ENCODE assay signal across 28 mouse cellular contexts in the genomic region with DNA sequence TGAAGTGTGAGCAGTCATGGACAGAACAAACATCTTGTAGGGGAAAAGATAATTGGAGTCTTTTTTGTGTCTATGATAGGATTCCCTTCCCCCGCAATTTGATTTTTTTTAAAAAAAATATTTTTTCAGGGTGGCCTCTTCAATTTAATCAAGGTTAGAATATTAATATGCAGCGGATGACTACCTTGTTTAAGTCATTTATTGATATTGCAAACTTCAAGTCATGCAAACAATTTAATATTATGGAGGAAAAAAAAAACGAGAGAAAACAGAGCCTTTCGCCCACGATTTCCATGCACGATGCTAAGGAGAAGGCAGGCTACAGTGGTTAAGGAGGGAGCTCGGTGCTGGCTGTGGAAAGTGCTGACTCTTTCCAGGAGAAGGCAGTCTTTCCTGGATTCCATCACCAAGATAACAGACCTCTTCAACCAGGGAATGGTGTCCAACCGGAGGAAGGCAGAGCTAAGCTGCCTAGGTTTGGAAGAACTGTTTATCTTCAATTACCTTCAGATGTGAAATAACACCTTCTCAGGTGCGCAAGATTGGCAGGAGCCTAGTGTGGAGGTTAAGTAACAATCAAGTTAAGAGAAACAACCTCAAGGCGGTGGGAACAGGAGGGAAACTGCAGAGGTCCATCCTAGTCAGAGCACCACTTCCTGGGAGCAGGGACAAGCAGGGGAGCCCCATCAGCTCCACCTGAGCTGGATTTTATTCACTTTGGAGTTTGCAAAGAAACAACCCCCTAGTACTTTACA. TPM values are rescaled to one million over a fixed set of nuclear protein-coding genes. Genes with fewer than 3 reads are reported as not detected.
DNase-seq lines count a peak whose midpoint lies in the region; ATAC-seq lines count a peak whose summit lies in the region.
"Had no signal": no experiment of that assay in that cellular context is flagged by ENCODE, and none has a peak within 500 bp of the region (broad histone marks: within the 10 kb centered on the region; RNA-seq: fewer than 3 reads in every experiment).

No protein-coding gene starts in this region.

- 1% methylated on average over 10 of the region's 10 CpGs for WGBS in midbrain, embryonic 10.5 days
- WGBS in midbrain, embryonic 16.5 days, result 2% methylated on average over 10 of the region's 10 CpGs
- WGBS in forebrain, embryonic 14.5 days, result 3% methylated on average over 10 of the region's 10 CpGs

- no peaks in the 10 kb centered on the region for H3K9me3 ChIP-seq in midbrain, embryonic 10.5 days (replicated peaks)
- H3K9me3 ChIP-seq in midbrain, embryonic 16.5 days (replicated peaks; ENCODE audit: control insufficient read depth, low read length, poor library complexity, severe bottlenecking), result no peaks in the 10 kb centered on the region
- H3K9me3 ChIP-seq in forebrain, embryonic 14.5 days (replicated peaks; ENCODE audit: control insufficient read depth, low read length), result no peaks in the 10 kb centered on the region
- H3K9me3 ChIP-seq: hindbrain, embryonic 13.5 days; limb, embryonic 15.5 days; lung, embryonic 15.5 days; neural tube, embryonic 13.5 days had no signal

- no peak overlapping the region for H3K4me2 ChIP-seq in midbrain, embryonic 16.5 days (ENCODE audit: low read length)
- peak overlapping the region; percentile 64 for H3K4me2 ChIP-seq in forebrain, embryonic 14.5 days (ENCODE audit: low read length)
- H3K4me2 ChIP-seq: hindbrain, embryonic 13.5 days; limb, embryonic 15.5 days; lung, embryonic 15.5 days; neural tube, embryonic 13.5 days had no signal

- DNase-seq in heart, adult 11 months, result peak; percentile 56
- no peak for DNase-seq in heart, adult 9 months (ENCODE audit: low spot score in 2 of 2)
- DNase-seq in midbrain, embryonic 10.5 days (ENCODE audit: low spot score), result peak; percentile 24
- peak; percentile 38 for DNase-seq in embryo, embryonic 10.5 days (ENCODE audit: low spot score)
- peak; percentile 48 for DNase-seq in forebrain, embryonic 14.5 days (ENCODE audit: low spot score)
- DNase-seq in cerebellum, adult 11-12 months, result no peak
- DNase-seq: adrenal gland, postnatal 36 days; cerebellum, adult 11 months; kidney, adult 9 months; kidney, postnatal 14 days; lung, postnatal 36 days; thymus, adult 18-20 months; thymus, postnatal 4 days had no signal

- no peak overlapping the region for H3K4me3 ChIP-seq in midbrain, embryonic 10.5 days
- no peak overlapping the region for H3K4me3 ChIP-seq in midbrain, embryonic 16.5 days (ENCODE audit: low read depth, low read length)
- peak overlapping the region; percentile 9; the same call in 1 of the 2 replicates for H3K4me3 ChIP-seq in forebrain, embryonic 14.5 days (ENCODE audit: low read depth, low read length)
- H3K4me3 ChIP-seq: hindbrain, embryonic 13.5 days; limb, embryonic 15.5 days; lung, embryonic 15.5 days; megakaryocyte, embryonic 14.5 days; neural tube, embryonic 13.5 days had no signal

- no peaks in the 10 kb centered on the region for H3K36me3 ChIP-seq in midbrain, embryonic 10.5 days
- H3K36me3 ChIP-seq in midbrain, embryonic 16.5 days (ENCODE audit: control insufficient read depth, insufficient read depth, low read length), result no peaks in the 10 kb centered on the region
- H3K36me3 ChIP-seq in forebrain, embryonic 14.5 days (ENCODE audit: control insufficient read depth, insufficient read depth, low read length), result peaks cover 8% of the 10 kb centered on the region; the same call in 1 of the 2 replicates
- H3K36me3 ChIP-seq: hindbrain, embryonic 13.5 days; limb, embryonic 15.5 days; lung, embryonic 15.5 days; neural tube, embryonic 13.5 days had no signal

- H3K4me1 ChIP-seq in midbrain, embryonic 10.5 days, result peaks cover 24% of the 10 kb centered on the region
- peaks cover 5% of the 10 kb centered on the region; the same call in 1 of the 2 replicates for H3K4me1 ChIP-seq in midbrain, embryonic 16.5 days (ENCODE audit: control insufficient read depth, insufficient read depth, low read length)
- peaks cover 27% of the 10 kb centered on the region; the same call in 1 of the 2 replicates for H3K4me1 ChIP-seq in forebrain, embryonic 14.5 days (ENCODE audit: control insufficient read depth, insufficient read depth, low read length)

- H3K27ac ChIP-seq in midbrain, embryonic 10.5 days (replicated peaks), result no peak overlapping the region
- no peak overlapping the region for H3K27ac ChIP-seq in midbrain, embryonic 16.5 days (ENCODE audit: low read length)
- H3K27ac ChIP-seq in forebrain, embryonic 14.5 days (ENCODE audit: low read depth, low read length), result peak overlapping the region; percentile 92
- H3K27ac ChIP-seq: hindbrain, embryonic 13.5 days; limb, embryonic 15.5 days; liver, embryonic 14.5 days; lung, embryonic 15.5 days; neural tube, embryonic 13.5 days had no signal

- peaks cover 100% of the 10 kb centered on the region for H3K27me3 ChIP-seq in midbrain, embryonic 10.5 days (ENCODE audit: low read depth, poor library complexity, severe bottlenecking)
- H3K27me3 ChIP-seq in midbrain, embryonic 16.5 days (ENCODE audit: control insufficient read depth, insufficient read depth, low read depth, low read length), result peaks cover 69% of the 10 kb centered on the region
- H3K27me3 ChIP-seq in forebrain, embryonic 14.5 days (replicated peaks; ENCODE audit: control insufficient read depth, insufficient read depth, low read length), result peaks cover 11% of the 10 kb centered on the region; the same call in 1 of the 2 replicates

- ATAC-seq in midbrain, embryonic 16.5 days, result no peak
- no peak for ATAC-seq in forebrain, embryonic 14.5 days
- ATAC-seq in megakaryocyte-erythroid progenitor cell, adult 5-6 weeks (replicated peaks; ENCODE audit: low FRiP score, low TSS enrichment, poor library complexity, severe bottlenecking), result no peak
- ATAC-seq: inflammation-experienced regulatory T-cells, adult 6 months had no signal

- H3K9ac ChIP-seq in midbrain, embryonic 16.5 days (ENCODE audit: low read depth, low read length), result no peak overlapping the region
- H3K9ac ChIP-seq in forebrain, embryonic 14.5 days (ENCODE audit: low read length), result peak overlapping the region; percentile 40
- H3K9ac ChIP-seq: hindbrain, embryonic 13.5 days; limb, embryonic 15.5 days; liver, embryonic 14.5 days; lung, embryonic 15.5 days; neural tube, embryonic 13.5 days had no signal

RNA-seq across cellular contexts. Expression of a gene that starts 9.0 kb away (rescaled TPM):
- 5.0 and 9.8 TPM in 2 replicates for polyA plus RNA-seq in midbrain, embryonic 10.5 days (2016; fragmentation: Nextera tagmentation; extraction: Ambion mirVana)
- 2.4 and 2.8 TPM in 2 replicates for polyA plus RNA-seq in midbrain, embryonic 16.5 days (2015; fragmentation: Nextera tagmentation; extraction: Ambion mirVana)
- 69.6 and 81.3 TPM in 2 replicates for polyA plus RNA-seq in forebrain, embryonic 14.5 days (2014; fragmentation: Nextera tagmentation; extraction: Ambion mirVana)
- not detected in 2 replicates for total RNA-seq in megakaryocyte-erythroid progenitor cell, adult 5-6 weeks (2014; fragmentation: Nextera tagmentation)
- not detected in 2 replicates for total RNA-seq in megakaryocyte-erythroid progenitor cell, adult 5-6 weeks (2017)
- total RNA-seq: adrenal gland, postnatal 36 days; gastrocnemius, adult 8-10 months; granulocyte monocyte progenitor cell, adult 5-6 weeks; heart, postnatal 25 days had no signal
- polyA plus RNA-seq: embryonic facial prominence, embryonic 14.5 days; heart, embryonic 14.5 days; inflammation-experienced regulatory T-cells, adult 6 months; limb, embryonic 15.5 days; liver, embryonic 14.5 days; neural tube, embryonic 13.5 days; stomach, embryonic 16.5 days had no signal

RNA-seq across cellular contexts. Expression of a gene that starts 55.0 kb away (rescaled TPM):
- 25.1 and 25.5 TPM in 2 replicates for polyA plus RNA-seq in midbrain, embryonic 10.5 days (2016; fragmentation: Nextera tagmentation; extraction: Ambion mirVana)
- 34.0 and 40.1 TPM in 2 replicates for polyA plus RNA-seq in midbrain, embryonic 16.5 days (2015; fragmentation: Nextera tagmentation; extraction: Ambion mirVana)
- polyA plus RNA-seq in forebrain, embryonic 14.5 days (2014; fragmentation: Nextera tagmentation; extraction: Ambion mirVana), result 44.0 and 44.7 TPM in 2 replicates
- 32.7 and 38.7 TPM in 2 replicates for total RNA-seq in megakaryocyte-erythroid progenitor cell, adult 5-6 weeks (2014; fragmentation: Nextera tagmentation)
- total RNA-seq in megakaryocyte-erythroid progenitor cell, adult 5-6 weeks (2017), result 26.8 and 43.5 TPM in 2 replicates

RNA-seq across cellular contexts. Expression of a gene that starts 55.2 kb away (rescaled TPM):
- 0.06 and 0.09 TPM in 2 replicates for polyA plus RNA-seq in midbrain, embryonic 10.5 days (2016; fragmentation: Nextera tagmentation; extraction: Ambion mirVana)
- polyA plus RNA-seq in midbrain, embryonic 16.5 days (2015; fragmentation: Nextera tagmentation; extraction: Ambion mirVana), result 0.14 and 0.21 TPM in 2 replicates
- polyA plus RNA-seq in forebrain, embryonic 14.5 days (2014; fragmentation: Nextera tagmentation; extraction: Ambion mirVana), result 0.15 and 0.18 TPM in 2 replicates
- total RNA-seq in megakaryocyte-erythroid progenitor cell, adult 5-6 weeks (2014; fragmentation: Nextera tagmentation), result not detected in 2 replicates
- total RNA-seq in megakaryocyte-erythroid progenitor cell, adult 5-6 weeks (2017), result not detected in 2 replicates
- total RNA-seq: granulocyte monocyte progenitor cell, adult 5-6 weeks had no signal
- polyA plus RNA-seq: embryonic facial prominence, embryonic 14.5 days; hindbrain, embryonic 13.5 days; inflammation-experienced regulatory T-cells, adult 6 months; neural tube, embryonic 13.5 days had no signal

Comparison
In these comparisons a context has a peak if more than half of its experiments do, and no peak if none do; other contexts are left out.
1. DNase-seq: peak in heart, adult 11 months (single experiment), midbrain, embryonic 10.5 days (single experiment), embryo, embryonic 10.5 days (single experiment) and forebrain, embryonic 14.5 days (single experiment); none in heart, adult 9 months (0 of 2) and cerebellum, adult 11-12 months (single experiment).